Mouse (Mus musculus): ENCODE data around the gene Nfatc2. TPM values are rescaled to one million over a fixed set of nuclear protein-coding genes. Genes with fewer than 3 reads are reported as not detected.
A peak's percentile ranks its signal among the peaks of the same experiment; 100 is the strongest.

Gene Nfatc2
- total and polyA plus RNA-seq, 2 experiments from 2014 or later = 6.4 to 7.3 TPM

DNA sequence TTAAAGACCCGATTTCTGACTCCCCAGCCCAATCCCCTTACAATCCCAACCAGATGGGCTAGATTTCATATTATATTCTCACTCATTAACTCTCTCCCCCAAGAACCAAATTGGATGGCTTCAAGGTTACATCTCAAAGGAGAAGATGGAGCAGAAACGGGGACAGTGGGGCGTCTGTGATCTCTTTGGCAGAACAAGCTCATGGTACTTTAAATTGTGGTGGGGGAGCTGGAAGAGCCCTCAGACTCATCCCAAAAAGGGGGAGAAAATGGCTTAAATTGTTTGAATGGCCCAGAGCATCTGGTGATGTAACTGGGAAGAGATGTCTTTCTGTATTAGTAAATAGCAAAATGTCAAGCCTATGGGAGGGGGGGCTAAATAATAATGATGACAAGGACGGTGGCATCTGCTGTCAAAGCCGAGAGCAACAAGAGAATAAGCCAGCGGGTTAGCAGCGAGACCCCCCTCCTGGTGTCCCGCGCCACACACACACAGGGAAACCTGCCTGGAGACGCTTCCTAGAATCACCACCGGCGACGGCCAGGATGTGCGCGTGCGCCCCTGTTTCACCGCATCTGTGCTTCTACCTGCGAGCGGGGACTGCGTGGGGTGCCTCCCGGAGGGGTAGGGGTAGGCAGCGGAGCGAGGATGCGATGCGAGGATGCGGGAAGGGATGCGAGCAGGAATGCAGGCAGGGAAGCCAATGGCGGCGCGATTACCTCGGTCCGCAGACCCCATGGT lies 537 bp downstream of the Nfatc2 start:
- peak; percentile 76 for ATAC-seq (ENCODE audit: low FRiP score)
- Histone ChIP-seq H3K36me3 (ENCODE audit: insufficient read depth, low read length) (no peaks in the 10 kb centered on the region), H3K27ac (ENCODE audit: low read depth, low read length) (peak overlapping the region; percentile 83), H3K4me1 (ENCODE audit: insufficient read depth, low read length) (peaks cover 2% of the 10 kb centered on the region), H3K9ac (replicated peaks; ENCODE audit: low read length, poor library complexity, severe bottlenecking) (peak overlapping the region; percentile 85), H3K4me3 (ENCODE audit: low read depth, low read length) (peak overlapping the region; percentile 63), H3K4me2 (ENCODE audit: low read depth, low read length, poor library complexity, severe bottlenecking) (peak overlapping the region; percentile 82), H3K27me3 (ENCODE audit: insufficient read depth, low read length) (peaks cover 5% of the 10 kb centered on the region; the same call in 1 of the 2 replicates), H3K9me3 (ENCODE audit: low read length) (no peaks in the 10 kb centered on the region)
- DNase-seq (ENCODE audit: low spot score) = peak; percentile 62
- under 1% methylated on average over 32 of the region's 32 CpGs for WGBS
- TF ChIP-seq CTCF (IDR thresholded peaks at IDR 0.05) = no peak

- TF ChIP-seq CTCF (IDR thresholded peaks at IDR 0.05) = no peak
- 78% methylated on average over 7 of the region's 7 CpGs for WGBS
Measured at GRCm38 (mm10) chr2:168595693-168596092, 5.8 kb downstream of the Nfatc2 start.

GRCm38 (mm10) chr2:168593676-168594075 lies 7.8 kb downstream of the Nfatc2 start:
- no peak for DNase-seq (ENCODE audit: low spot score)
- no peak for ATAC-seq (ENCODE audit: low FRiP score)
- WGBS = 86% methylated on average over 6 of the region's 6 CpGs
- TF ChIP-seq CTCF (IDR thresholded peaks at IDR 0.05) = no peak
- no peak overlapping the region for H3K4me2 ChIP-seq (ENCODE audit: low read depth, low read length, poor library complexity, severe bottlenecking)
- H3K9me3 ChIP-seq (ENCODE audit: low read length) = no peaks in the 10 kb centered on the region
- H3K36me3 ChIP-seq (ENCODE audit: insufficient read depth, low read length) = no peaks in the 10 kb centered on the region
- H3K27me3 ChIP-seq (ENCODE audit: insufficient read depth, low read length) = peaks cover 14% of the 10 kb centered on the region
- H3K9ac ChIP-seq (replicated peaks; ENCODE audit: low read length, poor library complexity, severe bottlenecking) = no peak overlapping the region
- no peak overlapping the region for H3K4me3 ChIP-seq (ENCODE audit: low read depth, low read length)
- H3K4me1 ChIP-seq (ENCODE audit: insufficient read depth, low read length) = peaks cover 16% of the 10 kb centered on the region
- no peak overlapping the region for H3K27ac ChIP-seq (ENCODE audit: low read depth, low read length)

More at GRCm38 (mm10) chr2:168595693-168596092, 5.8 kb downstream of the Nfatc2 start:
- H3K4me3 ChIP-seq (ENCODE audit: low read depth, low read length) = no peak overlapping the region
- peaks cover 2% of the 10 kb centered on the region for H3K4me1 ChIP-seq (ENCODE audit: insufficient read depth, low read length)
- peaks cover 4% of the 10 kb centered on the region for H3K27me3 ChIP-seq (ENCODE audit: insufficient read depth, low read length)
- no peak overlapping the region for H3K4me2 ChIP-seq (ENCODE audit: low read depth, low read length, poor library complexity, severe bottlenecking)
- no peaks in the 10 kb centered on the region for H3K36me3 ChIP-seq (ENCODE audit: insufficient read depth, low read length)
- DNase-seq (ENCODE audit: low spot score) (no peak), ATAC-seq (ENCODE audit: low FRiP score) (no peak)
- H3K9ac ChIP-seq (replicated peaks; ENCODE audit: low read length, poor library complexity, severe bottlenecking) = no peak overlapping the region
- H3K9me3 ChIP-seq (ENCODE audit: low read length) = no peaks in the 10 kb centered on the region
- no peak overlapping the region for H3K27ac ChIP-seq (ENCODE audit: low read depth, low read length)

DNA sequence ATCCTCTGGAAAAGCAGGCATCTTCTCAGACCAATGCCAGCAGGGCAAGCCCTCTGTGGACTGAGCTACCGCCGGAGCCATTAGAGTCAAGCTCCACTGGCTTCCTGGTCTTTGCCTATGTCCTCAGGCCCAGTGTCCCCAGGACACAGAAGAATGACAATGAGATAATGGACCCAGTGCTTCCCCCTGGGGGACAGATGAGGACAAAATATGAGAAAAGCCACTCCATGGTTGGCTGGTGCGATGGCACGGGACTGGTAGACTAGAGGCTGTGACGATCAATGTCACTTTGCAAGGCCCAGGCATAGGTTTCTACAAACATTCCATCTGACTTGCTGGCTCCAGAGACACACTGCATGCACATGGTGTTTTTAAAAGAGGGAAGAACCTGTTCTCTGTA lies 8.5 kb downstream of the Nfatc2 start:
- ATAC-seq (ENCODE audit: low FRiP score) = no peak
- no peak for DNase-seq (ENCODE audit: low spot score)
- Histone ChIP-seq H3K4me3 (ENCODE audit: low read depth, low read length) (no peak overlapping the region), H3K4me1 (ENCODE audit: insufficient read depth, low read length) (peaks cover 16% of the 10 kb centered on the region), H3K36me3 (ENCODE audit: insufficient read depth, low read length) (no peaks in the 10 kb centered on the region), H3K9me3 (ENCODE audit: low read length) (no peaks in the 10 kb centered on the region), H3K4me2 (ENCODE audit: low read depth, low read length, poor library complexity, severe bottlenecking) (no peak overlapping the region), H3K27ac (ENCODE audit: low read depth, low read length) (no peak overlapping the region), H3K27me3 (ENCODE audit: insufficient read depth, low read length) (peaks cover 14% of the 10 kb centered on the region), H3K9ac (replicated peaks; ENCODE audit: low read length, poor library complexity, severe bottlenecking) (no peak overlapping the region)
- 83% methylated on average over 5 of the region's 5 CpGs for WGBS
- TF ChIP-seq CTCF (IDR thresholded peaks at IDR 0.05) = peak; percentile 25

DNA sequence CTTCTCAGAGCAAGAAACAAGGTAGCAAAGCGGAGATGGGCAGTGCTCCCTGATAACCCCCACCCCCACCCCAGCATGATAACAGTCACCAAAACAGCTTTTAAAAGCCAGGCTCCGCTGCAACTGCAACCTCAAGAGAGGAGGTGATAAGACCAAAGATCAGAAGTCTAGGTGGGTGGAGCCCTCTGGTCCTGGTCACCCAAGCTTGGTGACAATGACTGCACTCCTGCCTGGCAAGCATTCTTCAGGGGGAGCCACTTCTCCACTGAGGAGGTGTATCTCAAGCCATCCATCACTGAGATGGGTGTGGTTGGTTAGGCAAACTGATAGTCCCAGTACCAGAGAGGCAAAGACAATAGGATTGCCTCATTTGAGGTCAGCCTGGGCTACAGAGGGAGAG lies 10.4 kb downstream of the Nfatc2 start:
- no peaks in the 10 kb centered on the region for H3K36me3 ChIP-seq (ENCODE audit: insufficient read depth, low read length)
- 89% methylated on average over 2 of the region's 2 CpGs for WGBS
- no peak for DNase-seq (ENCODE audit: low spot score)
- peaks cover 16% of the 10 kb centered on the region for H3K4me1 ChIP-seq (ENCODE audit: insufficient read depth, low read length)
- H3K4me3 ChIP-seq (ENCODE audit: low read depth, low read length) = no peak overlapping the region
- no peak overlapping the region for H3K27ac ChIP-seq (ENCODE audit: low read depth, low read length)
- H3K4me2 ChIP-seq (ENCODE audit: low read depth, low read length, poor library complexity, severe bottlenecking) = no peak overlapping the region
- peaks cover 14% of the 10 kb centered on the region for H3K27me3 ChIP-seq (ENCODE audit: insufficient read depth, low read length)
- no peak for ATAC-seq (ENCODE audit: low FRiP score)
- TF ChIP-seq CTCF (IDR thresholded peaks at IDR 0.05) = no peak
- H3K9ac ChIP-seq (replicated peaks; ENCODE audit: low read length, poor library complexity, severe bottlenecking) = no peak overlapping the region
- no peaks in the 10 kb centered on the region for H3K9me3 ChIP-seq (ENCODE audit: low read length)

DNA sequence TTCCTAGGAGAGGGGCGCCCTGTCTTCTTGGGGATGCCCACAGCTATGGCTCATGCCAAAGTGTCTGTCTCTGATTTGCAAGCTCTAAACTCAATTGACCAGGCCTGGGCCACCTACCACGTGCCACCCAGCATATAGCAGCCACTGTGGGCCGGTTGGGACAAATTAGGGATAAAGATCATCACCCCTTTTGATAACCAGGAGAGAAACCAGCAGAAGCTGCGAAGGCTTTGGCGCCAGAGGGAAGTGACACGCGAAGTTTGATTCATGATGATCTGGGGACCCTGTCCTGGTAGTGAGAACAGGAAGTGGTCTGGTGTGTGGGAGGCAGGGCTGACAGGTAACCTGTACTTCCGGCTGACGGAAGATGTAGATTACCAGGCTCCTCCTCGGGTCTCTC lies 10.9 kb downstream of the Nfatc2 start:
- H3K27ac ChIP-seq (ENCODE audit: low read depth, low read length) = no peak overlapping the region
- no peaks in the 10 kb centered on the region for H3K36me3 ChIP-seq (ENCODE audit: insufficient read depth, low read length)
- WGBS = 54% methylated on average over 10 of the region's 10 CpGs
- ATAC-seq (ENCODE audit: low FRiP score) = no peak
- H3K4me2 ChIP-seq (ENCODE audit: low read depth, low read length, poor library complexity, severe bottlenecking) = peak overlapping the region; percentile 49
- H3K9me3 ChIP-seq (ENCODE audit: low read length) = no peaks in the 10 kb centered on the region
- peak overlapping the region; percentile 30; the same call in 1 of the 2 replicates for H3K4me3 ChIP-seq (ENCODE audit: low read depth, low read length)
- H3K9ac ChIP-seq (replicated peaks; ENCODE audit: low read length, poor library complexity, severe bottlenecking) = no peak overlapping the region
- H3K4me1 ChIP-seq (ENCODE audit: insufficient read depth, low read length) = peaks cover 16% of the 10 kb centered on the region
- no peak for DNase-seq (ENCODE audit: low spot score)
- peaks cover 14% of the 10 kb centered on the region for H3K27me3 ChIP-seq (ENCODE audit: insufficient read depth, low read length)
- no peak for TF ChIP-seq CTCF (IDR thresholded peaks at IDR 0.05)
